Mouse (Mus musculus): ENCODE results near the gene Ankrd37. TPM values are rescaled to one million over a fixed set of nuclear protein-coding genes. Genes with fewer than 3 reads are reported as not detected.

The Ankrd37 gene
- polyA plus RNA-seq, 1 experiment from 2014 or later: 33.4 TPM

- peak within 1 kb of the TSS; percentile 54 for H3K4me3 ChIP-seq
- H3K9ac ChIP-seq: peak within 1 kb of the TSS; percentile 69
- peaks cover 5% of the 10 kb centered on the region; the same call in 1 of the 2 replicates for H3K4me1 ChIP-seq
- WGBS: 2% methylated on average over 22 of the region's 22 CpGs
- H3K36me3 ChIP-seq: peaks cover 22% of the 10 kb centered on the region
- no peaks in the 10 kb centered on the region for H3K9me3 ChIP-seq
- peak within 1 kb of the TSS; percentile 98 for H3K27ac ChIP-seq
- peak; percentile 1; the same call in 1 of the 2 replicates for ATAC-seq (ENCODE audit: borderline replicate concordance, extremely low read depth, low FRiP score, low TSS enrichment)
- H3K4me2 ChIP-seq: peak within 1 kb of the TSS; percentile 78
- H3K27me3 ChIP-seq: no peaks in the 10 kb centered on the region
These were observed 6.2 kb downstream of the Ankrd37 start, which contains the start of gene Lrp2bp for GRCm38 (mm10) chr8:45999138-45999783. Gene Lrp2bp, plus strand, starts transcription at chr8:45999303.

DNA sequence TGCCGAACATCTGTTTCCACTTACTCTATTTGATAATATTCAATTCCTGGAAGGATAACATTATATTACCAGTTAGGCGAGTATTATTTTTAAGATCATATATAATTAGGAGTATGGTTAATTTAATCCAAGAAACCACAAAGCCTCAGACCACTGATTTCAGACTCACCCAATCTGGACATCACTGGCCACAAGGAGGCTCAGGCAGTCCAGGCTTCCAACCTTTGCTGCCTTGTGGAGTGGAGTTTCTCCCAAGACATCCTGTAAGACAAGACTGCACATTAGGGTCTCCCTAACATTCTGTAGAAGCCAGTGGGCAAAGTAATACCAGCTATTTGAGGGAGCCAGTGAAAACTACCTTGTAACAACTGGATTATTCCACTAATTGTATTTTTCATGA is 7.3 kb downstream of the Ankrd37 start:
- H3K27me3 ChIP-seq: no peaks in the 10 kb centered on the region
- no peak overlapping the region for H3K9ac ChIP-seq
- H3K27ac ChIP-seq: no peak overlapping the region
- peaks cover 28% of the 10 kb centered on the region for H3K36me3 ChIP-seq
- peak overlapping the region; percentile 54; the same call in 1 of the 2 replicates for H3K4me3 ChIP-seq
- 76% methylated on average over 2 of the region's 2 CpGs for WGBS
- no peak for ATAC-seq (ENCODE audit: borderline replicate concordance, extremely low read depth, low FRiP score, low TSS enrichment)
- H3K4me2 ChIP-seq: peak overlapping the region; percentile 78
- H3K4me1 ChIP-seq: peaks cover 5% of the 10 kb centered on the region; the same call in 1 of the 2 replicates
- H3K9me3 ChIP-seq: no peaks in the 10 kb centered on the region

- Histone ChIP-seq H3K36me3 (peaks cover 41% of the 10 kb centered on the region), H3K9me3 (no peaks in the 10 kb centered on the region), H3K27ac (no peak overlapping the region), H3K27me3 (no peaks in the 10 kb centered on the region), H3K4me2 (no peak overlapping the region), H3K9ac (no peak overlapping the region), H3K4me3 (no peak overlapping the region), H3K4me1 (peaks cover 5% of the 10 kb centered on the region; the same call in 1 of the 2 replicates)
- 77% methylated on average over 3 of the region's 3 CpGs for whole genome bisulfite sequencing
- no peak for ATAC-seq (ENCODE audit: borderline replicate concordance, extremely low read depth, low FRiP score, low TSS enrichment)
These were observed 9.9 kb downstream of the Ankrd37 start for GRCm38 (mm10) chr8:45995576-45995975.

GRCm38 (mm10) chr8:45994111-45994510 is 11.4 kb downstream of the Ankrd37 start:
- no peak overlapping the region for H3K4me2 ChIP-seq
- H3K27ac ChIP-seq: no peak overlapping the region
- peaks cover 2% of the 10 kb centered on the region; the same call in 1 of the 2 replicates for H3K4me1 ChIP-seq
- H3K9me3 ChIP-seq: no peaks in the 10 kb centered on the region
- ATAC-seq (ENCODE audit: borderline replicate concordance, extremely low read depth, low FRiP score, low TSS enrichment): no peak
- H3K27me3 ChIP-seq: no peaks in the 10 kb centered on the region
- no peak overlapping the region for H3K9ac ChIP-seq
- H3K4me3 ChIP-seq: no peak overlapping the region
- WGBS: 92% methylated on average over 2 of the region's 2 CpGs
- H3K36me3 ChIP-seq: peaks cover 47% of the 10 kb centered on the region

DNA sequence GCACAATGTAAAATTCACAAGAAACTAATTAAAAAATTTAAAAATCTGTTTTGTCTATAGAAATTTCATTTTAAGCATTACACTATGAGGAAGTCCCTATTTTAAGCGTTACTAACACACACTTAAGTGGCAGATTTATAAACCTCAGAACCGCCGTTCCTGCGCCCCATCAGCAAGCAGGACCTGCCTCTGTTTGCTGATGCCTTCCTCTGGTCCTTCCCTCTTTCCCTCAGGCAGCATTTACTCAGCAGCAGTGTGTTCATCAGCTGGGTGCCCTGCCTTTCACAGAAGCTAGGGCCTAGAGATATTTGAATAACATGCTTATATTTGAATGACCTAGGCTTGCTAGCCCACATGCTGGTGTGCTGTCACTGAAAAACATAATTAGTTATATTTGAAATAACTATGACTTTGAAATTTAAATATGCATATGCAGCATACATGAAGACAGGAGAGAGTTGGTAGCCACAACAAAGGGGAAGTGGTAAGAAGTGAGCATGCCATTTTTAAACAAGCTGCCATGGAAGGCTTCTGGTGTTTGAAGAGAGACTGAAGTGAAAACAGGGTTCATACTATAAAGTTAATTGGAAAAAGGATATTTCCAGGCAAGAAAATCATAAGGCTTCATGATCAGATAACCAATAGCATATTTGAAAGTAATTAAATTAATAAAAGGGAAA is 14.7 kb downstream of the Ankrd37 start:
- Histone ChIP-seq H3K9ac (no peak overlapping the region), H3K4me1 (peaks cover 5% of the 10 kb centered on the region; the same call in 1 of the 2 replicates), H3K4me3 (no peak overlapping the region), H3K9me3 (no peaks in the 10 kb centered on the region), H3K4me2 (no peak overlapping the region), H3K36me3 (peaks cover 39% of the 10 kb centered on the region), H3K27ac (no peak overlapping the region), H3K27me3 (no peaks in the 10 kb centered on the region)
- WGBS: 84% methylated on average over 4 of the region's 4 CpGs
- ATAC-seq (ENCODE audit: borderline replicate concordance, extremely low read depth, low FRiP score, low TSS enrichment): no peak

DNA sequence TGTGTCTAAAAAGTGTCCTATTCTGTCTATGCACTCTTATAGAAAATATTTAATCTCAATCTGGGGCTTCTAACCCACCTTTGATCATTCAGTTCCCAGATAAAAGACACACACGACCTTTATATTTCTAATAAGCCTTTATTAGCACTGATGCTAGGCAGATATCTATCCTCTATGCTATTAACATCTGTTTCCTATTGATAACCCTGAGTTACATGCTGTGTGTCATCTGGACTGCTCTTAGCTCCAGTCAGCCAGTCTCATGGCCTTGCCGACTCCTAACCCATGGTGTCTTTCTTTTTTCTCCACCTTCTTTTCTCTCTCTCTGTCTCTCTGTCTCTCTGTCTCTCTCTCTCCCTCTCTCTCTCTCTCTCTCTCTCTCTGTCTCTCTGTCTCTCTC is 17.3 kb downstream of the Ankrd37 start:
- ATAC-seq (ENCODE audit: borderline replicate concordance, extremely low read depth, low FRiP score, low TSS enrichment): no peak
- Histone ChIP-seq H3K4me2 (no peak overlapping the region), H3K27ac (no peak overlapping the region), H3K4me3 (no peak overlapping the region), H3K27me3 (no peaks in the 10 kb centered on the region), H3K36me3 (peaks cover 41% of the 10 kb centered on the region), H3K4me1 (peaks cover 5% of the 10 kb centered on the region; the same call in 1 of the 2 replicates), H3K9ac (no peak overlapping the region), H3K9me3 (no peaks in the 10 kb centered on the region)
- 68% methylated on average over 2 of the region's 2 CpGs for WGBS

GRCm38 (mm10) chr8:45986665-45987064 is 18.8 kb downstream of the Ankrd37 start:
- H3K27ac ChIP-seq: no peak overlapping the region
- no peaks in the 10 kb centered on the region for H3K9me3 ChIP-seq
- no peak overlapping the region for H3K4me3 ChIP-seq
- no peak overlapping the region for H3K4me2 ChIP-seq
- H3K4me1 ChIP-seq: peaks cover 5% of the 10 kb centered on the region; the same call in 1 of the 2 replicates
- WGBS: 50% methylated on average over 3 of the region's 3 CpGs
- peaks cover 52% of the 10 kb centered on the region for H3K36me3 ChIP-seq
- no peaks in the 10 kb centered on the region for H3K27me3 ChIP-seq
- H3K9ac ChIP-seq: no peak overlapping the region
- ATAC-seq (ENCODE audit: borderline replicate concordance, extremely low read depth, low FRiP score, low TSS enrichment): no peak

DNA sequence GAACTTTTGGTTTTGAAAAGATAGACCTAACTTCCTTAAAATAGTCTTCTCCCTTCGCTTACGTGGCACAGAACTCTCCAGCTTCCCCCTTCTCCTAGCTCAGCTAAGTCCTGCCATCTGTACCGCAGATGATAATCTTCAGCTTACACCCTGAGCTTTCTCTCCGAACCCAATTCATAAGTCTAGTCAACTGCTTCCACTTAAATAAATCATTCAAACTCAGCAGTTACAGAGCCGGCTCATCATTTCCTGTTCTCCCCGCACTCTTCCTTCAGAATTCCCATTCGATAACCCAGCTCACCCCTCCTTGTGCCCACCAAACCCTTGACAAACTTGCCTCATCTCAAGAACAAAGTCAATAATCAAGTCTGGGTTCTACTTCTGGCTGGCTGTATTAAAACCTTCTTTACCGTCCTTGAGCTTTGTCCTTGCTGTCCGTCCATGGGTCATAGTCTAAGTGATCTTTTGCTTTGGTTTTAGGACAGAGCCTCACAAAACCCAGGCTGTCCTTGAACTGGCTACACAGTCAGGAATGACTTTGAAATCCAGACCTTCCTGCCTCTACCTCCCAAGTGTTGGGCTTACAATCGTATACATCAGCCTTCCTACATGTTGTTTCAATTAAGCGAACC is 29.6 kb downstream of the Ankrd37 start:
- no peaks in the 10 kb centered on the region for H3K9me3 ChIP-seq
- H3K27ac ChIP-seq: peak overlapping the region; percentile 37; the same call in 1 of the 2 replicates
- peak overlapping the region; percentile 63 for H3K4me3 ChIP-seq
- ATAC-seq (ENCODE audit: borderline replicate concordance, extremely low read depth, low FRiP score, low TSS enrichment): no peak
- 47% methylated on average over 11 of the region's 11 CpGs for WGBS
- H3K4me2 ChIP-seq: peak overlapping the region; percentile 72
- peaks cover 14% of the 10 kb centered on the region for H3K36me3 ChIP-seq
- H3K4me1 ChIP-seq: peaks cover 11% of the 10 kb centered on the region; the same call in 1 of the 2 replicates
- no peaks in the 10 kb centered on the region for H3K27me3 ChIP-seq
- H3K9ac ChIP-seq: peak overlapping the region; percentile 45

DNA sequence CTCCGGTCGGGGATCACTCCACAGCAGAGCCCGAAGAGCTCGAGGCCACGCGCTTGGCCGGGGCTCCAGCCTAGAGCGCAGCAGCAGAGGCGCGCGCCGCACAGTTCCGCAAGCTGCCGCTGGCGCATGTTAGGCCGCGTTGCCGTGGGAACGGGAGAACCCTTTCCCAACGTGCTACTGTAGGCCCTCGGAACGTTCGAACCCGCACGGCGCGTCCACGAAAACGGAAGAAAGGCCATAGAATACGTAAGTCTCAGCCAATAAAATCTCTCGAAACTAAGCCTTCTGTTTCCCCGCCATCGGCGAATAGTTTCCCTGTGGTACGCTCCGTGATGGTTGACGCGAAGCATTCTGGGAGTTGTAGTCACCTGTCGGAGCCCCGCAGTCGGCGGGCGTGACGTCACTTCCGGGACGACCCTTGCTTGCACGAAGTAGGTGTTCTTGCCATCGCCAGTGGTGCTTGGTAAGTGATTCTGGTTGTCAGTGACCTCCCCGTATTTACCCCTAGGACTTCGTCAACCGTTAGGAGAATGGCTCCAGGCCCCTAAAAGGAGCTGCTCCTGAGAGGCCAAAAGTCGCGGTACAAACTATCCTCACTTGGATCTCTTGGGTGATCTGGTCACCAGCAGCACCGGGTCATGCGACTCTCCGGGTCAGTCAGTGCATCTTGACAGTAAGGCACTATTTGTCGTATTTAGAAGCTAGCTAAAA is 30.2 kb downstream of the Ankrd37 start, which contains the start of the genes 1700029J07Rik and Ufsp2:
1700029J07Rik (minus strand) TSS at position 127 of the 711 bp plus-strand sequence.
Ufsp2 (plus strand) TSS at position 403 of the 711 bp plus-strand sequence.
- Histone ChIP-seq H3K9ac (peak within 1 kb of the TSS; percentile 56), H3K4me2 (peak within 1 kb of the TSS; percentile 72), H3K36me3 (peaks cover 10% of the 10 kb centered on the region), H3K27me3 (no peaks in the 10 kb centered on the region), H3K4me3 (peak within 1 kb of the TSS; percentile 63), H3K4me1 (peaks cover 11% of the 10 kb centered on the region; the same call in 1 of the 2 replicates), H3K27ac (peak within 1 kb of the TSS; percentile 89), H3K9me3 (no peaks in the 10 kb centered on the region)
- under 1% methylated on average over 57 of the region's 57 CpGs for WGBS
- ATAC-seq (ENCODE audit: borderline replicate concordance, extremely low read depth, low FRiP score, low TSS enrichment): peak; percentile 98

DNA sequence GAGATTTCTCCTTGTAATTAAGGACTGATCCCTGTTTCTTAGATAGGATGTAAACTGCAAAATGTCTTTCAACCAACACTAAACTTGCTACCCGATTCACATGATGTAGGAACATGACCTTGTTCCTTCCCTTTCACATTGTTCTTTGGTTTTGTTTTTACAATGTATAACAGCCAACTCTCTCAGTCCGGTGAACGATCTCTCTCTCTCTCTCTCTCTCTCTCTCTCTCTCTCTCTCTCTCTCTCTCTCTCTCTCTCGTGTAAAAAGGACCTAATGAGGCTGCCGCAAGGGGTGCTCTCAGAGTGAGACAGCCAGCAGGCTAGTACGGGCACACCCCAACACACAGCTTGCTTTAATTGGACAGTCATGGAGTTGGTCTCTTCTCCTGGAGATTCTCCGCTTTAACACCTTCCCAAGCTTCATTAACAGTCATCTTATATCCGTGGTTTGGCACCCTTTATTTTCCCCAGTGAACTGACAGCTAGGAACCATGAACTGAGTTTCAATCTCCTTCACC is 31.5 kb downstream of the Ankrd37 start:
- peaks cover 6% of the 10 kb centered on the region for H3K36me3 ChIP-seq
- H3K4me2 ChIP-seq: peak overlapping the region; percentile 72
- H3K27ac ChIP-seq: no peak overlapping the region; the same call in 1 of the 2 replicates
- H3K4me1 ChIP-seq: peaks cover 11% of the 10 kb centered on the region; the same call in 1 of the 2 replicates
- WGBS: 74% methylated on average over 8 of the region's 8 CpGs
- no peak overlapping the region for H3K4me3 ChIP-seq
- no peak for ATAC-seq (ENCODE audit: borderline replicate concordance, extremely low read depth, low FRiP score, low TSS enrichment)
- H3K27me3 ChIP-seq: no peaks in the 10 kb centered on the region
- no peaks in the 10 kb centered on the region for H3K9me3 ChIP-seq
- H3K9ac ChIP-seq: no peak overlapping the region

GRCm38 (mm10) chr8:45970894-45971293 is 34.6 kb downstream of the Ankrd37 start:
- WGBS: 96% methylated on average over 12 of the region's 12 CpGs
- ATAC-seq (ENCODE audit: borderline replicate concordance, extremely low read depth, low FRiP score, low TSS enrichment): no peak
- Histone ChIP-seq H3K4me2 (no peak overlapping the region), H3K27me3 (no peaks in the 10 kb centered on the region), H3K36me3 (no peaks in the 10 kb centered on the region), H3K27ac (no peak overlapping the region), H3K9ac (no peak overlapping the region), H3K9me3 (no peaks in the 10 kb centered on the region), H3K4me1 (peaks cover 6% of the 10 kb centered on the region; the same call in 1 of the 2 replicates), H3K4me3 (no peak overlapping the region)

Data from lung, embryonic 15.5 days (tissue).